Mouse (Mus musculus): ENCODE measurements around the gene Hist1h3g. TPM values are rescaled to one million over a fixed set of nuclear protein-coding genes. Genes with fewer than 3 reads are reported as not detected.
A peak's percentile ranks its signal among the peaks of the same experiment; 100 is the strongest.
"Not testable (repeated sequence)": the region's sequence is repeated elsewhere in the genome, so short reads cannot be mapped to it uniquely, and the experiment has no call there.

The Hist1h3g gene
- polyA plus RNA-seq, 1 experiment from 2014 or later, result 1.6 TPM

DNA sequence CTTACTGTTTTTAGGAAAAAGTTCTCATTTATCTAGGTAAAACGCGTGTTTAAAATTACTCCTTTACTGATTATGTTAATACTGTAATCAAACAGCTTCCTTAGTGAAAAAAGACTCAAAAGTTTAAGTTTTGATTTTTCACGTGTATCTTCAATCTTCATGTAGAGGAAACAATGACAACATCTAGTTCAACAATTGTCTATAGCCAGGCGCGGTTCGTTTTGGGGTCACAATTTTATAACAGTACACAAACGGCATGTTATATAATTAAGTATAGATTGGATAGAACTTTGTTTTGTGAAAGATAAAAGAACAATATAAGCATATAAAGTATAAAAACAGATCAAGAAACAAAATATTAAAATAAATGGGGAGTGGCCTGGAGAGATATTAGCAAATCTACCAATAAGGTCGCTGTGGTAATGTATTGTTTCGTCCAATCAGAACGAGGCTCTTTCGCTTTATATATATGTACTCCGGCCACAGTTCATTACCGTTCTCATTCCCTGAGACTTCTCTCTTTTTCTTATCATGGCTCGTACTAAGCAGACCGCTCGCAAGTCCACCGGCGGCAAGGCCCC lies 40.1 kb downstream of the Hist1h3g start, which contains the start of gene Hist1h3d:
Hist1h3d (plus strand) TSS at position 493 of the 581 bp plus-strand sequence.
- H3K4me3 ChIP-seq, result peak within 1 kb of the TSS; percentile 47
- H3K27ac ChIP-seq, result peak within 1 kb of the TSS; percentile 79
- 1% methylated on average over 18 of the region's 18 CpGs for WGBS
- ATAC-seq (replicated peaks; ENCODE audit: insufficient number of reproducible peaks, insufficient read depth, low FRiP score, low read depth), result peak; percentile 53; the same call in 1 of the 2 replicates
- no peaks in the 10 kb centered on the region for H3K36me3 ChIP-seq
- no peaks in the 10 kb centered on the region for H3K27me3 ChIP-seq
- peak within 1 kb of the TSS; percentile 73 for H3K4me2 ChIP-seq
- peak within 1 kb of the TSS; percentile 61 for H3K9ac ChIP-seq
- peaks cover 33% of the 10 kb centered on the region for H3K4me1 ChIP-seq (replicated peaks)
- no peaks in the 10 kb centered on the region for H3K9me3 ChIP-seq (replicated peaks)

DNA sequence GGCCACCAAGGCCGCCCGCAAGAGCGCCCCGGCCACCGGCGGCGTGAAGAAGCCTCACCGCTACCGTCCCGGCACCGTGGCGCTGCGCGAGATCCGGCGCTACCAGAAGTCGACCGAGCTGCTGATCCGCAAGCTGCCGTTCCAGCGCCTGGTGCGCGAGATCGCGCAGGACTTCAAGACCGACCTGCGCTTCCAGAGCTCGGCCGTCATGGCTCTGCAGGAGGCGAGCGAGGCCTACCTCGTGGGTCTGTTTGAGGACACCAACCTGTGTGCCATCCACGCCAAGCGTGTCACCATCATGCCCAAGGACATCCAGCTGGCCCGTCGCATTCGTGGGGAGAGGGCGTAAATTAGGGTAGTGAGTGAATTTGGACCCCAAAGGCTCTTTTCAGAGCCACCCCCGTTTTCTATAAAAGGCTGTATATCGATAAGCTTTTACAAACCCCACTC lies 40.7 kb downstream of the Hist1h3g start:
- H3K9ac ChIP-seq, result peak overlapping the region; percentile 61
- peaks cover 35% of the 10 kb centered on the region for H3K4me1 ChIP-seq (replicated peaks)
- H3K4me3 ChIP-seq, result peak overlapping the region; percentile 47
- not testable (repeated sequence) for ATAC-seq (replicated peaks; ENCODE audit: insufficient number of reproducible peaks, insufficient read depth, low FRiP score, low read depth); H3K36me3 ChIP-seq; H3K9me3 ChIP-seq (replicated peaks); H3K27me3 ChIP-seq
- H3K4me2 ChIP-seq, result peak overlapping the region; percentile 73
- H3K27ac ChIP-seq, result peak overlapping the region; percentile 77
- WGBS, result 2% methylated on average over 11 of the region's 40 CpGs

DNA sequence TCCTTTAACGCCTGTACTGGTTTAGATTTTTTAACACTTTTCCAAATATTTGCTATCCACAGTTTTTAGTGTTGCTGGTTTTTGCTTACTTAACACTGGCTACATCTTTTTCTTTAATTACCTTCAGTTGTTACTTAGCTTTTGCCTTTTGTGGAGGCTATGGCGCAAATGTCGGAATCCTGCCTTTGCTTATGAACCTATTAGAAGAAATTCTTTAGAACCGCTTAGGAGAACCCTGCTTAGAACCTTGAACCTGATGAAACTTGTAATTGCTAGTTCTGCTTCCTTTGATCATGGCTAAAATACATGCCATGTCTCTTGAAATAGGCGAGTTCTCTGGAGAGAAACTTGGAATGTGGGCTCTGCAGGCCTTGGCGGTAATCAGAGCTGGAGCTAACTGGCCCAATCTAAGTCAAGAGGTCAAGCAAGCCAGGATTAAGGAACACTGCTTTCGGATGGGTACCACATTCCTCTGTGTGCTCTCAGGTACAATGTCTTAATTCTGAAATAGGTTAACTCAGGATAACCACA lies 41.2 kb downstream of the Hist1h3g start:
- Histone ChIP-seq H3K4me2 (peak overlapping the region; percentile 73), H3K9me3 (replicated peaks) (no peaks in the 10 kb centered on the region), H3K9ac (peak overlapping the region; percentile 61), H3K27me3 (no peaks in the 10 kb centered on the region), H3K4me1 (replicated peaks) (peaks cover 38% of the 10 kb centered on the region), H3K27ac (peak overlapping the region; percentile 77), H3K4me3 (peak overlapping the region; percentile 47), H3K36me3 (no peaks in the 10 kb centered on the region)
- 22% methylated on average over 7 of the region's 7 CpGs for WGBS
- ATAC-seq (replicated peaks; ENCODE audit: insufficient number of reproducible peaks, insufficient read depth, low FRiP score, low read depth), result no peak

DNA sequence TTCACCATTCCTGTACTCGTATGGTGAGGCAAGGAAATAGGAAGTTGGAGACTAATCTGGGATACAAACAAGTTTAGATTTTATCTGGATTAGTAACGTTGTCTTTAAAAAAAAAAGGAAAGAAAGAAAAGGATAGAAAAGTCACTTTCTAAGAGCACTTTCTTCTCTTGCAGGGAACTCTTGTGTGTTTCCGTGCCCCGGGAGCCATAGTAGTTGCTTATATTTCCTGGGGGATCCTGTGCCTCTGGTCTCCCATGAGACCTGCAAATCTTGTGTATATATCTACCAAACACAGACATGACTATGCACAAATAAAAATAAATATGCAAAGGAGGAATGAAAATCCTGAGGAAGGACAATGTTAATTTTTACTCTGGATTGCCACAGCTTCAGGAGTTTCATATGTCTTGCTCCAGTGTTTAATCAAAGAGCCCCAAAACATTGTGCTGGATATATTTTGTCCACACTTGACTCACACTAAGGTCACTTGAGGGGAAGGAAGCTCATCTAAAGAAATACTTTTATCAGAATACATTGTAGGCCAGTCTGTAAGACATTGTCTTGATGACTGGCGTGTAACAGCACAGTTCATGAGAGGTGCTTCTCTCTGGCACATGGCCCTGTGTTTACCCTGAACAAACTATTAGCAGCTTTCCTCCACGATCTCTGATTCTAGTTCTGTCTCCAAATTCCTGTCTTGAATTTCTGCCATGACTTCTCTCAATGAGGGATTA lies 41.9 kb downstream of the Hist1h3g start:
- Histone ChIP-seq H3K4me1 (replicated peaks) (peaks cover 37% of the 10 kb centered on the region), H3K4me3 (peak overlapping the region; percentile 47), H3K4me2 (peak overlapping the region; percentile 73), H3K9me3 (replicated peaks) (no peaks in the 10 kb centered on the region), H3K27me3 (no peaks in the 10 kb centered on the region), H3K27ac (peak overlapping the region; percentile 77), H3K9ac (peak overlapping the region; percentile 61; the same call in 1 of the 2 replicates), H3K36me3 (no peaks in the 10 kb centered on the region)
- no peak for ATAC-seq (replicated peaks; ENCODE audit: insufficient number of reproducible peaks, insufficient read depth, low FRiP score, low read depth)
- 52% methylated on average over 6 of the region's 6 CpGs for WGBS

DNA sequence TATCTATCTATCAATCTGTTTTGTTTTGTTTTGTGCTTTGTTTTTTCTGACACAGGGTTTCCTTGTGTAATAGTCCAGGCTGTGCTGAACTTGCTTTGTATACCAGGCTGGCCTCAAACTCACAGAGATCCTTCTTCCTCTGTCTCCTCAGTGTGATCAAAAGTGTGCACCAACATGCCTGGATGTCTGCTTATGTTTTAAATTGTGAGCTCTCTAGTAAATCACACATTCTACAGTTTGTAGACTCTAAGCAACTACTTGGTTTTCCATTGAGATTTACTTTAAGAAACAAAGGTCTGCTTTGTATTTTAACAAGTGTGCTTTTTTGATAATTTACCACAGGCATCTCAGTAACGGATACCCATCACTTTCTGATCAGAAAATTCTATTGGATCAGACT lies 42.6 kb downstream of the Hist1h3g start:
- no peak overlapping the region for H3K9ac ChIP-seq
- 85% methylated on average over 1 of the region's 1 CpGs for WGBS
- H3K4me1 ChIP-seq (replicated peaks), result peaks cover 35% of the 10 kb centered on the region
- no peak overlapping the region for H3K4me3 ChIP-seq
- H3K9me3 ChIP-seq (replicated peaks), result no peaks in the 10 kb centered on the region
- H3K4me2 ChIP-seq, result no peak overlapping the region
- ATAC-seq (replicated peaks; ENCODE audit: insufficient number of reproducible peaks, insufficient read depth, low FRiP score, low read depth), result no peak
- H3K27me3 ChIP-seq, result no peaks in the 10 kb centered on the region
- H3K27ac ChIP-seq, result no peak overlapping the region
- H3K36me3 ChIP-seq, result no peaks in the 10 kb centered on the region

DNA sequence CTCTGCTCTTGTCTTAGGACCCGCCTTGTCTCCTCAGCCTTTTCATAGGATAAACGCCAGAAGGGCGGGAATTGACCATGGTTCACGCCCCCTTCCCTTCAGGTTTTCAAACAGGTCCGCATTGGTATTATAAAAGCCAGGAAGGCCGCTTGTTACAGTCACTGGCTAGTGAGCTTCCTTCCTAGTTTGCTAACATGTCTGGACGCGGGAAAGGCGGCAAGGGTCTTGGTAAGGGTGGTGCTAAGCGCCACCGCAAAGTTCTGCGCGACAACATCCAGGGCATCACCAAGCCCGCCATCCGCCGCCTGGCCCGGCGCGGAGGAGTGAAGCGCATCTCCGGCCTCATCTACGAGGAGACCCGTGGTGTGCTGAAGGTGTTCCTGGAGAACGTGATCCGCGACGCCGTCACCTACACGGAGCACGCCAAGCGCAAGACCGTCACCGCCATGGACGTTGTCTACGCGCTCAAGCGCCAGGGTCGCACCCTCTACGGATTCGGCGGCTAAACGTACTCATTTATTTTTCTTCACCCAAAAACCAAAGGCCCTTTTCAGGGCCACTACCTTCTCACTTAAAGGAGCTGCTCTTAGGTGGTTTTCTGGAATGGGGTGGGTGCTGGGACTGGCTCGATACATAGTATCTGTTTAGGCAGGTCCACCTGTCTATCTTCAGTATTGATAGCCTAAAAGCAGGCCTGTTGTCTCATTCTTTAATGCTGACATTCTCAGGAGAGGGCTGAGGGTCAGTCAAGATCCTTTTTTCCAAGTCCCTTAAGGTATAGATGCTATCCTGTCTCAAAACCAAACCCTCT lies 46.4 kb downstream of the Hist1h3g start, which contains the start of gene Hist1h4d:
Hist1h4d (plus strand) TSS at position 191 of the 811 bp plus-strand sequence.
- peak within 1 kb of the TSS; percentile 66 for H3K9ac ChIP-seq
- no peaks in the 10 kb centered on the region for H3K27me3 ChIP-seq
- peak within 1 kb of the TSS; percentile 79 for H3K27ac ChIP-seq
- peak within 1 kb of the TSS; percentile 79 for H3K4me2 ChIP-seq
- ATAC-seq (replicated peaks; ENCODE audit: insufficient number of reproducible peaks, insufficient read depth, low FRiP score, low read depth), result peak; percentile 84
- no peaks in the 10 kb centered on the region for H3K9me3 ChIP-seq (replicated peaks)
- peaks cover 33% of the 10 kb centered on the region for H3K4me1 ChIP-seq (replicated peaks)
- under 1% methylated on average over 43 of the region's 43 CpGs for WGBS
- no peaks in the 10 kb centered on the region for H3K36me3 ChIP-seq
- peak within 1 kb of the TSS; percentile 57 for H3K4me3 ChIP-seq

DNA sequence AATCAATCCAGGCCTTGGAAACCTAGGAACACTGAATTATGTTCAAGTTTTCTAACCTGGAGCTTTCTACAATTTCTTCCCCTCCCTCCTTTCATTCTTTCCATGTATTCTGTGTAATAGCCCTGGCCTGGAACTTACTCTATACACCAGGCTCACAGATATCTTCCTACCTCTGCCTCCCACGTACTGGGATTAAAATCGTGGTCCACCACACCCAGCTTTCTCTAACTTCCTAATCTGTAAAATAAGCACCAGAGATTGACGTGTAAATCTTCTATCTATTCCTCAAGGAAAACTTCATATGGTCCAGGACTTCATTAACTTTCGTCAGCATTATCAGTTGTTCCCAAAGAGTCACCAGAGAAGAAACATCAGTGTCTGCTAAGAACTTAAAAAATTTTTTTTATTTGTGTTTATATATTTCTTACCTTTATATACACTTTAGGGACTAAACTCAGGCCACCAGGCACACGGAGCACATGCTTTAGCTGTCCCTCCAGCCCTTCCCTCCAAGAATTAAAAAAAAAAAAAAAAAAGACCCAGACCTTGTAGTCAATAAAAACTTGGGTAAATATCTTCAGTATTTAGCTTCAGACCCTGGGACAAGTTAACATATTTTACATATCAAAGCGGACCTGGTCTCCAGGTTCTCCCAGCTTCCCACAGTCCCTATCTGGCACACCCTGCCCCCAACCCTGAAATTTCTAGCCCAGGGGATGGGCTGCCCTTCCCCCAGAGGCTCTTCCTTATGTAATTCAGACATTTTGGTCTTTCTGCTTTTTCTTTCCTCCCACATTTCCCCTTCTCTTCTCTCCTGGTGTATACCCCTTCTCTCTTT lies 47.2 kb downstream of the Hist1h3g start:
- Histone ChIP-seq H3K27me3 (no peaks in the 10 kb centered on the region), H3K9ac (peak overlapping the region; percentile 66), H3K4me1 (replicated peaks) (peaks cover 32% of the 10 kb centered on the region), H3K27ac (peak overlapping the region; percentile 79), H3K36me3 (no peaks in the 10 kb centered on the region), H3K9me3 (replicated peaks) (no peaks in the 10 kb centered on the region), H3K4me2 (peak overlapping the region; percentile 79), H3K4me3 (peak overlapping the region; percentile 57)
- ATAC-seq (replicated peaks; ENCODE audit: insufficient number of reproducible peaks, insufficient read depth, low FRiP score, low read depth), result no peak
- 13% methylated on average over 6 of the region's 6 CpGs for WGBS

DNA sequence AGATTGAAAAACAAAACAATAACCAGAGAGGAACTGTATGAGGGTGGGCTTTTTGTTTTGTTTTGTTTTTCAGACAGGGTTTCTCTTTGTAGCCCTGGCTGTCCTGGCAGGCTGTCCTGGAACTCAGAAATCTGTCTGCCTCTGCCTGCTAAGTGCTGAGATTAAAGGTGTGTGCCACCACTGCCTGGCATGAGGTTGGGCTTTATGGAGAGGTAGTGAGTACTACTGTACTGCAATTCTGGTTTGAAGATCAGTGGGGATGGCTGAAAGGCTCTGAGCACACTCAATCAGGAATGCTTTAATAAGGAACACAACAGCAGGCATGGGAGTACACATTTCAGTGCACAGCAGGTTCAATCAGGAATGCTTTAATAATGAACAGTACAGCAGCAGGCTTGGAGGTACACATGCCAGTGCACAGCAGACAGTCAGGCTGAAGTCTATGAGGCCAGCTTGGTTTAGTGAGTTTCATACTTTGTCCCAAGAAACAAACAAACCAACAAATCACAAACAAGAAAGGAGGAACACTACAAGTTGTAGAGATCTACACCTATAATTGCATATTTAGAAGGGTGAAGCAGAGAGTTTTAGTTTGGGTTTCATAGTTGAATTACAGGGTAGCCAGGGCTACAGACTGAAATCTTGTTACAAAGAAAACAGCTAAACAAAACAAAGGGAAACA lies 48.3 kb downstream of the Hist1h3g start:
- Histone ChIP-seq H3K9me3 (replicated peaks) (no peaks in the 10 kb centered on the region), H3K4me3 (0 out of 2 replicates have a peak overlapping the region, but pooled peaks have one; percentile 8), H3K36me3 (no peaks in the 10 kb centered on the region), H3K27me3 (no peaks in the 10 kb centered on the region), H3K9ac (no peak overlapping the region), H3K4me2 (peak overlapping the region; percentile 79; the same call in 1 of the 2 replicates), H3K4me1 (replicated peaks) (peaks cover 32% of the 10 kb centered on the region), H3K27ac (peak overlapping the region; percentile 79)
- ATAC-seq (replicated peaks; ENCODE audit: insufficient number of reproducible peaks, insufficient read depth, low FRiP score, low read depth), result no peak

DNA sequence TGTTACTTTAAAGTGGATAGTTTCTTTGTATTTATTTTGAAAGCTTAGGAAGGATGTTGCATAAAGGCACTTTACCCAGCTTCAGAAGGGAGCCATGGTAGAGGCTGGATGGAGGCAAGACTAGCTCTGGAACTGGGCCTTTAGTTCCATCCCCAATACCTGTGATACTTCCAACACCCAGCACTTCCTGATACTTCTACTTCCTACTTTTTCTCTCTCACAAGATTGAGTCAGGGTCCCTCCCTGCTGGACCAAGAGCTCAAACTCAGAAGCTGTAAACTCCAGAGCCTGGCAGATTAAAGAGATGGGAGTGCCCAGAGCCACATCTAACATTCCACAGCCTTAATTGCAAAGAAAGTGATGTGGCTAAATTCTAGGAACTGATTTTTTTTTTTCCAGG lies 49.1 kb downstream of the Hist1h3g start:
- Histone ChIP-seq H3K4me2 (peak overlapping the region; percentile 68), H3K27me3 (no peaks in the 10 kb centered on the region), H3K4me1 (replicated peaks) (peaks cover 32% of the 10 kb centered on the region), H3K9ac (peak overlapping the region; percentile 73), H3K27ac (peak overlapping the region; percentile 92), H3K9me3 (replicated peaks) (no peaks in the 10 kb centered on the region), H3K36me3 (no peaks in the 10 kb centered on the region), H3K4me3 (peak overlapping the region; percentile 54)
- no peak for ATAC-seq (replicated peaks; ENCODE audit: insufficient number of reproducible peaks, insufficient read depth, low FRiP score, low read depth)

DNA sequence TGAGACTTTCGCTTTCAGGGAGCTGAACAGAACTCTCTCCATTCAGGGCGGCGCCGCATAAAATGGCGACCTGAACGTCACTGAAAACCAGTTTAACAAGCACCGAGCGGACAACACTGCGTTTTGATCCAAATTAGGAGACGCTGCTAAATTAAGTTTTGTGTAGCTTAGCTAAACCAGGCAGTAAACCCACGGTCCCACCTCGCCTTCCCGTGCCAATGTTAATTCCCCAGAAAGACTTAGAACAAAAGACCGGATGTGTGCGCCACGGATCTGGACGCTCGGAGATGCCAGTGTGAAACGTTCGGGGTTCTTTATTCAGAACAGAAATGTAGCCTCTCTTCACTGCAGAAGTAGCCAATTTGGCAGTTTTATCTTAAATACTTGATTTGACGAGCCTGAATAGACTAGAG lies 49.8 kb downstream of the Hist1h3g start:
- peak overlapping the region; percentile 73 for H3K9ac ChIP-seq
- no peak for ATAC-seq (replicated peaks; ENCODE audit: insufficient number of reproducible peaks, insufficient read depth, low FRiP score, low read depth)
- no peaks in the 10 kb centered on the region for H3K27me3 ChIP-seq
- peak overlapping the region; percentile 92 for H3K27ac ChIP-seq
- no peaks in the 10 kb centered on the region for H3K9me3 ChIP-seq (replicated peaks)
- H3K4me3 ChIP-seq, result peak overlapping the region; percentile 54
- H3K4me2 ChIP-seq, result peak overlapping the region; percentile 68
- WGBS, result under 1% methylated on average over 21 of the region's 21 CpGs
- H3K4me1 ChIP-seq (replicated peaks), result peaks cover 32% of the 10 kb centered on the region
- H3K36me3 ChIP-seq, result no peaks in the 10 kb centered on the region

All from heart, embryonic 15.5 days (tissue).